Mouse (Mus musculus): Measurements from ENCODE around the gene Fgd5. TPM values are rescaled to one million over a fixed set of nuclear protein-coding genes. Genes with fewer than 3 reads are reported as not detected.

The Fgd5 gene
- polyA plus RNA-seq (2014; fragmentation: Illumina TruSeq; extraction: RNeasy Lipid Tissue Mini Kit (QIAGEN cat#74804); ENCODE audit: low replicate concordance): 4.2 TPM

DNA sequence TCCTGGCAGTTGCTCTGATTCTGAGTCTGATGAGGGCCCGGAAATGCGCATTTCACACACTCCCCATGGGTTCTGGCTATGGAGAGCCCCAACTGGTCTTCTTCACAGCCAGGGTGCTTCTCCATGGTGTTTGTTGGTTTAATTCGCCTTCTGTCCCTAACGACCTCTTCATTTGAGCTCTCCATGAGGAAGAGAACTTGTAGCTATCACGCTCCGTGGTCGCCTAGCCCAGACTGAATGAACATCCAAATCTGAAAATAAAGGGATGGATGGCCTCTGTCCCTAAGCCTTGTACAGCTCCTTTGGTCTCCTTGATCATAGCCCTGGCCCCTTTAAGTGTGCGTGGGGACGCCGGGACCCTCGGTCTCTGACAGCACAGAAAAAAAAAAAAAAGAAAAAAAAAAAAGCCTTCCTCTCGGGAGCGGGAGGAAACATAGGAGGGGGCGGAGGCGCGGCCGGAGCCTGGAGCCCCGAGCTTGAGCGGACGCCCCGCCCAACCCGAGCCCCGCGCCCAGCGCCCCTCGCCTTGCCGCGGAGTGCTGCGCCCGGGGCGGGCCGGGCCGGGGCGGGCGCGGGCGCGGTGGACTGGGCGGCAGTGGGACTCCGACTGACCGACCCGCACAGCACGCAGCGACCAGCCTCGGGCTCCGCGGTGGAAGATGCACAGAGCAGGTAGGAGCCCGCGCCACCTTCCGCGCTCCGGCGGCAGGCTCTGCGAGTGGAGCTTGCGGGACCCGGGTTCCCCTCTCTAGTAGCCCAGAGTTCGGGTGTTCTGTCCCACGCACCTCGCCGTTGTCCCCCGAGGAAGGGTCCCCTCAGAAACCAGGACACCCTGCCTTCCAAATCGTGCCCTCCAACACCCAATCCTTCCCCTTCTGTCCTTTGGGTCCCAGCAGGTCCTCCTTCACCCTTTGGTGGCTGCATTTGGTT lies at the start of gene Fgd5:
Fgd5 (plus strand) TSS at position 508 of the 930 bp plus-strand sequence.

DNA sequence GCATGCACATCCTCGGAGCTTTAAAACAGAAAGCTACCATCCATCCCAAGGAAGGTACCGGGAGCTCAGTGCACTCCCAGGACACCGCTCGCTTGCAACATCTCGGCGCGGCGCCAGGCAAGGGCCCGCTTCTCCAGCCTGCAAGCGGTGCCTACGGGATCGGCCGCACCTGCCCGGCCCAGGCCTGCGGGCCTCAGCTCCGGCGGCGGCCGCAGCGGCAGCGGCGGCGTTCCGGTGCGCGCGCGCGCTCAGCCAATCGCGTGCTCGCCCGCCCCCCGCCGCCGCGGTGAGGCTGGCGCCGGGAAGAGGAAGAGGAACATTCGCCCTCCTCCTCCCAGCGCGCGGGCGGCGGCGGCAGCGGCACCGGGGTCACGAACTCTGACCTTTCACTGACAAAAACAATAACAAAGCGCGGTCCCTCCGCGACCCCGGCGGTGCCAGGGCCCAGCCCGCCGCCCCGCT lies 112.5 kb downstream of the Fgd5 start, which contains the start of gene Nr2c2:
Nr2c2 (plus strand) TSS at position 261 of the 462 bp plus-strand sequence.

Other genes with a start within 250 kb of the Fgd5 start
- not detected for gene Grip2, start 151.6 kb upstream of the Fgd5 start, polyA plus RNA-seq (2014; fragmentation: Illumina TruSeq; extraction: RNeasy Lipid Tissue Mini Kit (QIAGEN cat#74804); ENCODE audit: low replicate concordance)
- 87.0 TPM for gene Ccdc174, start 100.8 kb upstream of the Fgd5 start, polyA plus RNA-seq (2014; fragmentation: Illumina TruSeq; extraction: RNeasy Lipid Tissue Mini Kit (QIAGEN cat#74804); ENCODE audit: low replicate concordance)
- 0.67 TPM for gene 4930590J08Rik, start 76.1 kb upstream of the Fgd5 start, polyA plus RNA-seq (2014; fragmentation: Illumina TruSeq; extraction: RNeasy Lipid Tissue Mini Kit (QIAGEN cat#74804); ENCODE audit: low replicate concordance)
- 37.1 TPM for gene Nr2c2, start 112.5 kb downstream of the Fgd5 start, polyA plus RNA-seq (2014; fragmentation: Illumina TruSeq; extraction: RNeasy Lipid Tissue Mini Kit (QIAGEN cat#74804); ENCODE audit: low replicate concordance)
- gene Mrps25, start 205.2 kb downstream of the Fgd5 start, polyA plus RNA-seq (2014; fragmentation: Illumina TruSeq; extraction: RNeasy Lipid Tissue Mini Kit (QIAGEN cat#74804); ENCODE audit: low replicate concordance): 7.4 TPM
- 18.5 TPM for gene Rbsn, start 236.0 kb downstream of the Fgd5 start, polyA plus RNA-seq (2014; fragmentation: Illumina TruSeq; extraction: RNeasy Lipid Tissue Mini Kit (QIAGEN cat#74804); ENCODE audit: low replicate concordance)

All from small intestine, adult 10 weeks (tissue).